Mouse (Mus musculus) embryonic facial prominence, embryonic 10.5 days (tissue): ENCODE measurements at regions not wholly inside any gene's neighbourhood (a gene's known extent, or its start where the extent isn't known, plus 50 kb on each side); places are given as distances from the start of the nearest gene placed in this dataset.

Experiments
- DNase-seq: peaks from one replicate; pipeline ENCODE4 v3.0.0-alpha.2; 2017; ENCODE audit warnings: low spot score
- H3K27ac ChIP-seq: fragments of 300-500 bp; sonication (generic); replicated peaks from 2 replicates; pipeline ENCODE4 v1.5.1; 2016; ENCODE audit warnings: mild to moderate bottlenecking
- H3K27me3 ChIP-seq: fragments of 300-500 bp; sonication (generic); replicated peaks from 2 replicates; pipeline ENCODE4 v1.6.1; 2016; ENCODE audit warnings: low read depth, mild to moderate bottlenecking; ENCODE audit not compliant: poor library complexity, severe bottlenecking
- H3K36me3 ChIP-seq: fragments of 300-500 bp; sonication (generic); replicated peaks from 2 replicates; pipeline ENCODE4 v1.6.1; 2016; ENCODE audit warnings: mild to moderate bottlenecking, moderate library complexity
- H3K4me1 ChIP-seq: fragments of 300-500 bp; sonication (generic); 2 replicates; pipeline ENCODE4 v1.6.1; 2016
- H3K4me3 ChIP-seq: fragments of 300-500 bp; sonication (generic); 2 replicates; pipeline ENCODE4 v1.5.1; 2016; ENCODE audit warnings: mild to moderate bottlenecking, moderate library complexity
- H3K9me3 ChIP-seq: fragments of 300-500 bp; sonication (generic); 2 replicates; pipeline ENCODE4 v1.6.1; 2016; ENCODE audit warnings: mild to moderate bottlenecking
- WGBS: fragments of 180-500 bp; shearing (Covaris S2); methylation state at CpG from one replicate; pipeline ENCODE4 v1.1.7; 2016; 5-methylcytosine and 5-hydroxymethylcytosine counted together

DNA sequence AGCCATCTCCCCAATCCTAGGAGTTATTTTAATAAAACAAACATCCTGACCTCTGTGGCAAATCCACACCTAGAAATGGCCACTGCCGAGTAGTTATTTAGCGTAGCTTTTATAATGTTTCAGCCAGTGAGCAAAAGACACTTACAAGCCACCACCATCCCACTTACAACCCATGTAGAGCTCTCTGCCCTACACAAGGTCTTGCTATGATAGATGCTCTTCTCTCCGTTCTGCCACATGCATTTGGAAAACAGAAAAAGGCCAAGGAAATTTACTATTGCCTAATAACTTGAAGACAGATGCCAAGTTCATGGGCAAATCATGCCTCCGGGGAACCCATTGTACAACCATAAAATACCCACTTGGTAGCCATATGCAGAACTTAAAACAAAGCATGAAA, 296.5 kb downstream of the Maf start:
- no peak overlapping the region for H3K4me3 ChIP-seq
- no peaks in the 10 kb centered on the region for H3K27me3 ChIP-seq
- no peak for DNase-seq
- H3K36me3 ChIP-seq: no peaks in the 10 kb centered on the region
- H3K27ac ChIP-seq: no peak overlapping the region
- 92% methylated on average over 4 of the region's 4 CpGs for WGBS
- H3K9me3 ChIP-seq: peaks cover 4% of the 10 kb centered on the region; the same call in 1 of the 2 replicates
- H3K4me1 ChIP-seq: peaks cover 14% of the 10 kb centered on the region

- no peak overlapping the region for H3K27ac ChIP-seq
- H3K4me3 ChIP-seq: no peak overlapping the region
- H3K4me1 ChIP-seq: peaks cover 14% of the 10 kb centered on the region
- H3K36me3 ChIP-seq: no peaks in the 10 kb centered on the region
- peaks cover 4% of the 10 kb centered on the region; the same call in 1 of the 2 replicates for H3K9me3 ChIP-seq
- no peaks in the 10 kb centered on the region for H3K27me3 ChIP-seq
- 93% methylated on average over 3 of the region's 3 CpGs for WGBS
- no peak for DNase-seq
Observed at GRCm38 (mm10) chr8:115410191-115410590, 297.4 kb downstream of the Maf start.

- no peak overlapping the region for H3K4me3 ChIP-seq
- no peaks in the 10 kb centered on the region for H3K4me1 ChIP-seq
- 93% methylated on average over 4 of the region's 4 CpGs for WGBS
- peaks cover 4% of the 10 kb centered on the region; the same call in 1 of the 2 replicates for H3K9me3 ChIP-seq
- no peaks in the 10 kb centered on the region for H3K36me3 ChIP-seq
- no peak for DNase-seq
- H3K27ac ChIP-seq: no peak overlapping the region
- H3K27me3 ChIP-seq: no peaks in the 10 kb centered on the region
Observed at GRCm38 (mm10) chr8:115407535-115407934, 300.1 kb downstream of the Maf start.

DNA sequence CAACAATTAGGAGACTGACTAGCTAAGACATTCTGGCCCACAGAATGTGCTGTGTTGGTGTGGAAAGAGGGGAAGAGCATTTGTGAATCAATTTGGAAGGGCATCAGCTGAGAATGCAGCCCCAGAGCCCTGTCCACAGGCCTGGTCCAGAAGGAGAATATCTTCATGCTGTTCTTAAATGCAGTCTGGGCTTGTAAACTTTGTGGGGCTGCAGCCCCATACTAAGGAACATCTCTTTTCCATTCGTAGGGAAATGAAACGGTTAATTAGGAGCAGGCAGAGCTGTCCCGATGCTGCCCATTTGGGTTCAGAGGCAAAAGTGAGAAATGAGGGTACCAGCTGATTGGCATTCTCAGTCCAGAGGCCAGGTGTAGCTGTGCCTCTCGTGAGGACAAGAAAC, 304.0 kb downstream of the Maf start:
- WGBS: 68% methylated on average over 4 of the region's 4 CpGs
- Histone ChIP-seq H3K27me3 (no peaks in the 10 kb centered on the region), H3K36me3 (no peaks in the 10 kb centered on the region), H3K9me3 (peaks cover 4% of the 10 kb centered on the region; the same call in 1 of the 2 replicates), H3K4me1 (no peaks in the 10 kb centered on the region), H3K27ac (no peak overlapping the region), H3K4me3 (no peak overlapping the region)
- DNase-seq: no peak

- Histone ChIP-seq H3K9me3 (peaks cover 4% of the 10 kb centered on the region; the same call in 1 of the 2 replicates), H3K27ac (no peak overlapping the region), H3K27me3 (no peaks in the 10 kb centered on the region), H3K4me3 (no peak overlapping the region), H3K4me1 (no peaks in the 10 kb centered on the region), H3K36me3 (no peaks in the 10 kb centered on the region)
- WGBS: 63% methylated on average over 10 of the region's 10 CpGs
- DNase-seq: no peak
Observed at GRCm38 (mm10) chr8:115402471-115403197, 305.0 kb downstream of the Maf start.
